Mouse (Mus musculus): Measurements from ENCODE around the gene Oaz1. TPM values are rescaled to one million over a fixed set of nuclear protein-coding genes. Genes with fewer than 3 reads are reported as not detected.
"Not testable (repeated sequence)": the region's sequence is repeated elsewhere in the genome, so short reads cannot be mapped to it uniquely, and the experiment has no call there.

Oaz1 gene
- polyA plus RNA-seq, 1 experiment: 1,045 TPM

DNA sequence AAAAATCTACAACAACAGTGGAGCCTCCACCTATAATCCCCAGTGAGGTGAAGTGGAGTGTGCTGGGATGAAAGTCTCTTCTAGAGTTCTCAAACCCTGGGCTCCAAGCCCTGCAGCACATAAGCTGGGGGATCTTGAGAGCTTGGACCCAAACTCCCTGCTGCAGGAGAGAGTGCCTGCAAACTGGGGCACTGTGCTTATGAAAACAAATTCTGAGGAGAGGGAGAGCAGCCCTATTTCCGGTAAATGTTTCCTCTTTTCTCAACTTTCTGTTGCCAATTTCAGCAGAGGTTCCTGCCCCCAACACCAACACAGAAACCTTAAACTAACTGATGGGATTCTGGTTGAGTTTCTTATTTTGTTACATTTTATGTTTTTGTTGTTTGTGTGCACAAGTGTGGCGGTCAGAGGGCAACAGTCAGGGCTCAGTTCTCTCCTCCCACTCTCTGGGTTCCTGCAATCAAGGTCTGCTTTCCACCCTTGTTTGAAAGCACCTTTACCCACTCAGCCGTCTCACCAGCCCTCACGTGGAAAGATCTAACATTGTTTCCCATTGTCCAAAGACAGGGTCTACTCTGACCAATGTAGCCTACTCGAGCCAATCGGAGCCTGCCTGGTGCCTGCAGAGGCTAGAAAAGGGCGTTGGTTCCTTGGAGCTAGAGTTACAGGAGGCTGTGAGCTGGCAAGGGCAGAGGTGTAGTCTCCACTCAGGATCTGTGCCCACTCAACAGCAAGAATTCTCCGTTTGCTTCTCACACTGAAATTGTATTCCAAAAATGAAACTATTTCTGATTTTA, 2.4 kb upstream of the Oaz1 start:
- no peaks in the 10 kb centered on the region for H3K36me3 ChIP-seq (ENCODE audit: control insufficient read depth, insufficient read depth, low read length)
- DNase-seq: peak; percentile 59
- 21% methylated on average over 8 of the region's 8 CpGs for WGBS
- H3K4me3 ChIP-seq (ENCODE audit: insufficient read depth, low read depth, low read length): no peak overlapping the region
- peak overlapping the region; percentile 20; the same call in 1 of the 2 replicates for H3K27ac ChIP-seq (ENCODE audit: insufficient read depth, low read depth, low read length)
- H3K4me1 ChIP-seq (ENCODE audit: control insufficient read depth, insufficient read depth, low read length): peaks cover 14% of the 10 kb centered on the region; the same call in 1 of the 2 replicates
- H3K27me3 ChIP-seq (replicated peaks; ENCODE audit: control insufficient read depth, insufficient read depth, low read length): no peaks in the 10 kb centered on the region
- TF ChIP-seq POLR2A (IDR thresholded peaks at IDR 0.05; ENCODE audit: low read depth, low read length): no peak
- TF ChIP-seq CTCF (conservative IDR thresholded peaks at IDR 0.05; ENCODE audit: insufficient read depth, insufficient read length, low read depth, low read length): no peak

DNA sequence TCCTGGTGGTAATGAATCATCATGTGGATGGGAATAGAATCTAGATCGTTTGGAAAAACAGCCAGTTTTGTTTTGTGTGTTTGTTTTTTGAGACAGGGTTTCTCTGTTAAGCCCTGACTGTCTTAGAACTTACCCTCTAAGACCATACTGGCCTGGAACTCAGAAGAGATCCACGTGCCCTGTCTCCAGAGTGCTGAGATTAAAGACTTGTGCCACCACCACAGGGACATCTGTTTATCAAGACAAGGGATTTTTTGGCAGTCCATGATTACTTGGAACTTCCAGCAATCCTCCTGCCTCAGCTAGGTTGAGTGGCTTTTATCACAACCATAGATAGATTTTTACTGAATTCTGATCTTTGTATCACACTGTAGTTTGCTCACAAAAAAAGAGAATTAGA, 1.6 kb upstream of the Oaz1 start:
- TF ChIP-seq POLR2A (IDR thresholded peaks at IDR 0.05; ENCODE audit: low read depth, low read length) (no peak), CTCF (conservative IDR thresholded peaks at IDR 0.05; ENCODE audit: insufficient read depth, insufficient read length, low read depth, low read length) (no peak)
- no peaks in the 10 kb centered on the region for H3K27me3 ChIP-seq (replicated peaks; ENCODE audit: control insufficient read depth, insufficient read depth, low read length)
- no peak for DNase-seq
- H3K36me3 ChIP-seq (ENCODE audit: control insufficient read depth, insufficient read depth, low read length): no peaks in the 10 kb centered on the region
- H3K27ac ChIP-seq (ENCODE audit: insufficient read depth, low read depth, low read length): no peak overlapping the region
- H3K4me3 ChIP-seq (ENCODE audit: insufficient read depth, low read depth, low read length): no peak overlapping the region
- peaks cover 16% of the 10 kb centered on the region; the same call in 1 of the 2 replicates for H3K4me1 ChIP-seq (ENCODE audit: control insufficient read depth, insufficient read depth, low read length)
- WGBS: 58% methylated on average over 2 of the region's 2 CpGs

GRCm38 (mm10) chr10:80827063-80827869, 810 bp downstream of the Oaz1 start:
- H3K36me3 ChIP-seq (ENCODE audit: control insufficient read depth, insufficient read depth, low read length): no peaks in the 10 kb centered on the region
- no peak for DNase-seq
- WGBS: 3% methylated on average over 29 of the region's 29 CpGs

GRCm38 (mm10) chr10:80827870-80828420, 1.5 kb downstream of the Oaz1 start:
- Histone ChIP-seq H3K4me3 (ENCODE audit: insufficient read depth, low read depth, low read length) (peak overlapping the region; percentile 80), H3K27me3 (replicated peaks; ENCODE audit: control insufficient read depth, insufficient read depth, low read length) (no peaks in the 10 kb centered on the region), H3K36me3 (ENCODE audit: control insufficient read depth, insufficient read depth, low read length) (no peaks in the 10 kb centered on the region), H3K27ac (ENCODE audit: insufficient read depth, low read depth, low read length) (no peak overlapping the region), H3K4me1 (ENCODE audit: control insufficient read depth, insufficient read depth, low read length) (peaks cover 26% of the 10 kb centered on the region)
- 35% methylated on average over 10 of the region's 10 CpGs for WGBS
- peak; percentile 18 for DNase-seq
- TF ChIP-seq POLR2A (IDR thresholded peaks at IDR 0.05; ENCODE audit: low read depth, low read length): no peak
- no peak for TF ChIP-seq CTCF (conservative IDR thresholded peaks at IDR 0.05; ENCODE audit: insufficient read depth, insufficient read length, low read depth, low read length)

More at GRCm38 (mm10) chr10:80827063-80827869, 810 bp downstream of the Oaz1 start:
- peaks cover 26% of the 10 kb centered on the region for H3K4me1 ChIP-seq (ENCODE audit: control insufficient read depth, insufficient read depth, low read length)
- TF ChIP-seq POLR2A (IDR thresholded peaks at IDR 0.05; ENCODE audit: low read depth, low read length): no peak
- no peak for TF ChIP-seq CTCF (conservative IDR thresholded peaks at IDR 0.05; ENCODE audit: insufficient read depth, insufficient read length, low read depth, low read length)
- peak overlapping the region; percentile 80 for H3K4me3 ChIP-seq (ENCODE audit: insufficient read depth, low read depth, low read length)
- no peak overlapping the region for H3K27ac ChIP-seq (ENCODE audit: insufficient read depth, low read depth, low read length)
- no peaks in the 10 kb centered on the region for H3K27me3 ChIP-seq (replicated peaks; ENCODE audit: control insufficient read depth, insufficient read depth, low read length)

GRCm38 (mm10) chr10:80828587-80828986, 2.1 kb downstream of the Oaz1 start:
- WGBS: 53% methylated on average over 9 of the region's 9 CpGs
- H3K36me3 ChIP-seq (ENCODE audit: control insufficient read depth, insufficient read depth, low read length); DNase-seq; H3K27me3 ChIP-seq (replicated peaks; ENCODE audit: control insufficient read depth, insufficient read depth, low read length); H3K4me3 ChIP-seq (ENCODE audit: insufficient read depth, low read depth, low read length); H3K27ac ChIP-seq (ENCODE audit: insufficient read depth, low read depth, low read length): not testable (repeated sequence)
- peaks cover 26% of the 10 kb centered on the region for H3K4me1 ChIP-seq (ENCODE audit: control insufficient read depth, insufficient read depth, low read length)

DNA sequence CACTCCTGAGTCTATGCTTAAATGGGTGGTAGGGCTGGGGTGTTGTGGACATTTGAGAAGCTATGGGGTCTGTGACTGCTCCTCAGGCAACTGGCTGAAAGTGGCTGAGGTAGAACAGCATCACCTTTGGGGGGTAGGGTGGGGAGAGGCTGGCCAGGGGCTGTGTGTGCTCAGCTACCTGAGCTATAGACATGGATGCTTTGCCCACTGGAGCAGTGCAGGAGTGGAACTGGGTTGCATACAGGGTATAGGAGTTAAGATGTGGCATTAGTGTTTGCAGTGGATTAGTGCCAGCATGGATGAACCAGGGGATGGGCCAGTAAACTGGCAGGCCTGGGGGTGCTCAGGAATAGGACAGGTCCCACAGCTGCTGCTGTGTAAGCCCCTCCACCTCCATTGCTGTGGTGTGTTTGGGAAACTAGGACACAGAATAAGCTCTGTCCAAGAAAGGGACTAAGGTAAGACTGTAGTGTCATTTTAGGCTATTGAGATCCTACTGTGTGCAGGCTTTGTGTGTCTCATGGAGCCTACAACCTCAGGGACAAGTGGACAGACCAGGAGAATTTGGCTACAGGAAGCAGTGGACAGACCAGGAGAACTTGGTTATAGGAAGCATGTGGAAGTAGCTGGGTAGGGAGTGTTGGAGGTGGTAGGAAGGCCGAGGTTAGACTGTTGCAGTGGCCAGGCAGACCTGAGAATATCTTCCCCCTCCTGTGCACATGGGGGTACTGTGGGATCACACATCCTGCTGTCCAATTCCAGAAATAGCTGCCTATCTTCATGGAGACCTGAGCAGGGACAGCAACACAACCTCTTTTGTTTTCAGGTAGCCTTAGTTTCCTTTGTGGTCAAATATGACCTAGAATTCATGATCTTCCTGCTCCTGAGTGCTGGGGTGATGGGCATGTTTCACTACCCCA, 3.2 kb downstream of the Oaz1 start:
- Histone ChIP-seq H3K4me1 (ENCODE audit: control insufficient read depth, insufficient read depth, low read length) (peaks cover 18% of the 10 kb centered on the region), H3K4me3 (ENCODE audit: insufficient read depth, low read depth, low read length) (no peak overlapping the region), H3K36me3 (ENCODE audit: control insufficient read depth, insufficient read depth, low read length) (no peaks in the 10 kb centered on the region), H3K27ac (ENCODE audit: insufficient read depth, low read depth, low read length) (no peak overlapping the region), H3K27me3 (replicated peaks; ENCODE audit: control insufficient read depth, insufficient read depth, low read length) (no peaks in the 10 kb centered on the region)
- WGBS: 29% methylated on average over 1 of the region's 1 CpGs
- no peak for TF ChIP-seq CTCF (conservative IDR thresholded peaks at IDR 0.05; ENCODE audit: insufficient read depth, insufficient read length, low read depth, low read length)
- no peak for TF ChIP-seq POLR2A (IDR thresholded peaks at IDR 0.05; ENCODE audit: low read depth, low read length)
- no peak for DNase-seq
